Mouse (Mus musculus) embryonic facial prominence, embryonic 13.5 days (tissue): Measurements from ENCODE around the gene Lim2. TPM values are rescaled to one million over a fixed set of nuclear protein-coding genes. Genes with fewer than 3 reads are reported as not detected.
A peak's percentile ranks its signal among the peaks of the same experiment; 100 is the strongest.

Experiments
- ATAC-seq: fragments of 200-750 bp; cut with Nextera tagmentation; 2 replicates; pipeline ENCODE4 v1.8.0; 2017; ENCODE audit warnings: low read depth; ENCODE audit not compliant: insufficient number of reproducible peaks, insufficient read depth, low FRiP score, low TSS enrichment
- H3K27ac ChIP-seq: fragments of 300-500 bp; sonication (generic); 2 replicates; pipeline ENCODE4 v1.5.1; 2015; ENCODE audit warnings: moderate library complexity, mild to moderate bottlenecking, inconsistent platforms
- H3K27me3 ChIP-seq: fragments of 300-500 bp; sonication (generic); 2 replicates; pipeline ENCODE4 v1.6.1; 2015; ENCODE audit warnings: mild to moderate bottlenecking, inconsistent platforms
- H3K36me3 ChIP-seq: fragments of 300-500 bp; sonication (generic); 2 replicates; pipeline ENCODE4 v1.6.1; 2015; ENCODE audit warnings: mild to moderate bottlenecking, inconsistent platforms
- H3K4me1 ChIP-seq: fragments of 300-500 bp; sonication (generic); 2 replicates; pipeline ENCODE4 v1.6.1; 2015; ENCODE audit warnings: inconsistent platforms
- H3K4me2 ChIP-seq: fragments of 300-500 bp; sonication (generic); 2 replicates; pipeline ENCODE4 v1.6.1; 2015; ENCODE audit warnings: moderate library complexity, mild to moderate bottlenecking, inconsistent platforms
- H3K4me3 ChIP-seq: fragments of 300-500 bp; sonication (generic); 2 replicates; pipeline ENCODE4 v1.5.1; 2015; ENCODE audit warnings: mild to moderate bottlenecking, inconsistent platforms
- H3K9ac ChIP-seq: fragments of 300-500 bp; sonication (generic); 2 replicates; pipeline ENCODE4 v1.6.1; 2015; ENCODE audit warnings: mild to moderate bottlenecking, inconsistent platforms
- H3K9me3 ChIP-seq: fragments of 300-500 bp; sonication (generic); 2 replicates; pipeline ENCODE4 v1.6.1; 2016; ENCODE audit warnings: inconsistent platforms
- WGBS: fragments of 180-500 bp; shearing (Covaris S2); methylation state at CpG from one replicate; pipeline ENCODE4 v1.1.7; 2015; ENCODE audit warnings: mixed read lengths; 5-methylcytosine and 5-hydroxymethylcytosine counted together
- polyA plus RNA-seq: library from polyadenylated mRNA; unstranded; fragments of >200 nt; fragmentation: Nextera tagmentation; extraction: Ambion mirVana; gene quantifications from 2 replicates; pipeline ENCODE4 v1.2.1, GENCODE M21; 2015

Lim2 gene
- polyA plus RNA-seq, 1 experiment from 2014 or later, result not detected

DNA sequence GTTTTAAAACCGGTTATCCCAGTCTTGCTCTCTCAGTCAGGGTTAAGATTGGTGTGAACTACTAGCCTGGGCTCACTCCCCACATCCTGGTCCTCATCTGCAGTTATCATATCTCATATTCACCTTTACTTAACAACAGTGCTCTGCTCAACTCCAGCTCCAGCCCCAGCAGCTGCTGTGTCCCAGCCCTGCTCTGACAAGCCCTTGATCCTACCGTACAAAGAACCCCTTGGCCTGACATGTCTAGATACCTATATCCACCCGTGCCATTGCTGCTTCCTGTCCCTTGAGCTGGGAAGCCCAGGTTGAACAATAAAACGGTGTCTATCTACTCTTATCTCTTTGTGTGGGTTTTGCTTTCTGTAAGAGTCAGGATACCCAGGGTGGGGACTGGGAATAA lies 2.0 kb downstream of the Lim2 start:
- no peak overlapping the region for H3K9ac ChIP-seq
- no peak for ATAC-seq

DNA sequence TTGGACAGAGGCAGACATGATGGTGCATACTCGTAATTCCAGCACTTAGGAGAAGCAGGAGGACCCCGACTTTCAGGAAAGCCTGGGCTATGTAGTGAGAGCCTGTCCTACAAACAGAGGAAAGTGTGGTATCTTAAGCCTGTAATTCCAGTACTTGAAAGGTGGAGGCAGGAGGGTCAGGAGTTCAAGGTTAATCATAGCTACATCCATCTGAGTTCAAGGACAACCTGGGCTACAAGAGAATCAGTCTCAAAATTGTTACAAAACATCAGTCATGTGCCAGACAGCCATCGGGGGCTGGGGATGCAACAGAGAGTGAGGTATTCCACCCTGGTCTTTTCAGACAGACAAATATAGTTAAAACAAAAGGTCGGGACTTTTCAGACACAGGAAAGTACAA lies 5.4 kb downstream of the Lim2 start:
- WGBS, result 71% methylated on average over 4 of the region's 4 CpGs
- Histone ChIP-seq H3K4me1 (no peaks in the 10 kb centered on the region), H3K4me3 (no peak overlapping the region), H3K36me3 (no peaks in the 10 kb centered on the region), H3K9ac (no peak overlapping the region), H3K27ac (no peak overlapping the region), H3K9me3 (no peaks in the 10 kb centered on the region), H3K4me2 (no peak overlapping the region), H3K27me3 (no peaks in the 10 kb centered on the region)
- no peak for ATAC-seq

More for the DNA sequence above, 2.0 kb downstream of the Lim2 start:
- Histone ChIP-seq H3K4me1 (no peaks in the 10 kb centered on the region), H3K36me3 (no peaks in the 10 kb centered on the region), H3K4me2 (no peak overlapping the region), H3K4me3 (no peak overlapping the region), H3K27me3 (no peaks in the 10 kb centered on the region), H3K9me3 (no peaks in the 10 kb centered on the region), H3K27ac (no peak overlapping the region)
- 55% methylated on average over 4 of the region's 4 CpGs for WGBS

DNA sequence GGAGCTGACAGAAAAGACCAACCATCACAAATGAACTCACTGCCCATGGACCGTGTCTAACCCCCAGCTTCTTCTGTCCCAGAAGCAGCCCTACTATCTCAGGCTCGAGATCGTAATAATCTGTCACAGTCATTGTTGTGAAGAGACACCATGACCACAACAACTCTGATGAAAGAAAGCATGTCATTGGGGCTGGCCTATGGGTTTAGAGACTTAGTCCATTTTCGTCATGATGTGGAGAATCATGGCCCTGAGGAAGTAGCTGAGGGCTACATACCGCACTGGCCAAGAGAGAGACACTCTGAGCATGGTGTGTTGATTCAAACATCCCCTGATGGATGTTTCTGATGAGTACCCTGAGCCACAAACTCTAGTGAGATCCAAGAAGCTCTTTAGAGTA lies 7.2 kb downstream of the Lim2 start:
- H3K4me2 ChIP-seq, result no peak overlapping the region
- WGBS, result 84% methylated on average over 5 of the region's 5 CpGs
- no peak overlapping the region for H3K9ac ChIP-seq
- no peaks in the 10 kb centered on the region for H3K4me1 ChIP-seq
- H3K27me3 ChIP-seq, result no peaks in the 10 kb centered on the region
- H3K27ac ChIP-seq, result no peak overlapping the region
- no peaks in the 10 kb centered on the region for H3K36me3 ChIP-seq
- no peaks in the 10 kb centered on the region for H3K9me3 ChIP-seq
- no peak overlapping the region for H3K4me3 ChIP-seq
- ATAC-seq, result no peak

DNA sequence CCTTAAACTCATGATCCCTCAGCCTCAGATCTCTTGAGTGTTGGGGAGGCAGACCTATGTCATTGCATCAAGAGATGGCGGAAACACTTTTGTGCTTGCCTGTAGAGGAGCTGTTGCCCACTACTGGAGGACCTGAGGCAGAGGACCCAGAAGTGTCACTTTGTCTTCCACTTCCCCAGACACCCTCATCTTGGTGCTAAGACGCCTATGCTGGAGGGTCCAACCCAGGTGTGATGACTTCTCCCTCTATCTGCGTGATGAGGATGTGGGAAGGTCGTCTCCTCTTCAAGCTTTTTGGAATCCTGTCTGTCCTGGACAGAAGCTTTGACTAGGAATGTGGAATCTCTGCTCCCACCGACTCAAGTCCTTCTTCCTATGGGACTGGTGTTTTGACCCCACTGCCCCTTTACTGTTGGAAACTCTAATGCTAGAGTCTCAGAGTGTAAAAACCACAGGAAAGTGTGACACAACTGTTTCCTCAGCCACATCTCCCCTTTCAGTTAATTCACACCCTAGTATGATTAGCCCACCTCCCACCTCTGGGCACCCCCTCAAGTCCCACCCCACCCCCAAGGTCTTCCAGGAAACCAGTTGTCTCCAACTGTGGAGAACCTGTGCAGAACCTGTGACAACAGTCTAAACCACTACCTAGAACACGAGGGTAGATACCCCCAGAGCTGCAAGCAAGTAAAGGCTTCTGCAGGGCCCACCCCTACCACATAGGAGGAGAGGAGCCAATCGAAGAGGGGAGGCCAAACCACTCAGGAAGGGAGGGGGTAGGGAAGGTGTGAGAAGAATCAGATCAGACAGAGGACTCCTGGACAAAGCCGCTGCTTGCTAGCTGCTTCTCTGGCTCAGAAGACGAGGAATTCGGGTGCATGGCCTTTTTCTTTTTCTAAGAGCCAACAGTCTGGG lies 9.1 kb downstream of the Lim2 start, which contains the start of gene Nkg7:
TSS of gene Nkg7 (plus strand) at position 733 of the 915 bp plus-strand sequence.
- Histone ChIP-seq H3K36me3 (no peaks in the 10 kb centered on the region), H3K9me3 (no peaks in the 10 kb centered on the region), H3K4me3 (no peak within 1 kb of the TSS), H3K27ac (no peak within 1 kb of the TSS), H3K4me1 (no peaks in the 10 kb centered on the region), H3K4me2 (no peak within 1 kb of the TSS), H3K27me3 (no peaks in the 10 kb centered on the region), H3K9ac (no peak within 1 kb of the TSS)
- WGBS, result 79% methylated on average over 10 of the region's 10 CpGs
- no peak for ATAC-seq

DNA sequence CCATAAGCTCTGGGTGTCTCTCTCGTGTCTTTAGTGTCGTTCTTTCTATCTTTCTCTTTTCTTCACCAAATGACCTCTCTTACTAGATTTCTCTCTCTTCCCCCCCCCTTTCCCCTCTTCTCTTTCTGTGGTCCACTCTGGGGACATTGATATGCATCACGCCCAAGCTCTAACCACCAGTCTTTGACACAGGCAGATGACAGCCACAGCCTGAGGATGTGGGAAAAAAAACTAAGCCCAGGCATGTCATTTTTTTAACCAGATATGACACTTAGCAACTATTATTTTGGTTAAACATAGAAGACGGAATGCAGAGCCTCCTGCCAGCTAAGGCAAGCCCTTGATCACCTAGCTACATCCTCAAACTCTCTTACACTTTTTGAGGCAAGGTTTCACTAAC lies 11.1 kb downstream of the Lim2 start:
- Histone ChIP-seq H3K36me3 (no peaks in the 10 kb centered on the region), H3K4me2 (no peak overlapping the region), H3K27me3 (no peaks in the 10 kb centered on the region), H3K27ac (no peak overlapping the region), H3K9me3 (no peaks in the 10 kb centered on the region), H3K4me3 (no peak overlapping the region), H3K4me1 (0 out of 2 replicates have a peak, but pooled peaks cover 5% of the 10 kb centered on the region), H3K9ac (no peak overlapping the region)
- 75% methylated on average over 4 of the region's 4 CpGs for WGBS
- no peak for ATAC-seq

DNA sequence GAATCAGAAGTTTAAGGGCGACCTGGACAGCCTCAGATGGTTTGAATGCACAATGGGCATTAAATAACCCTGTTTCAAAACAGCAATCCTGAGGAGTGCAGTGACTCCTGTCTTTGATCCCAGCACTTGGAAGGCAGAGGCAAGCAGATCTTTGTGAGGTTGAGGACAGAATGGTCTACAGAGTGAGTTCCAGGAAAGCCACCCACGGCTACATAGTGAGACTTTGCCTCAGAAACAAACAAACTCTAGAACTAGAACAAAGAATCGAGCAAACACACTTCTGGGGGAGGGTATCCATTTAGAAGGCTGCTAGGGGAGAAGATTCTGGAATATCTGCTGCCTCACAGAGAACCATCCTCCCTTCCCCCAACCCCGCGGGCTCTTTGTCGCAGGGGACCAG lies 13.0 kb downstream of the Lim2 start, which contains the start of gene Cldnd2:
TSS of gene Cldnd2 (plus strand) at position 301 of the 400 bp plus-strand sequence.
- H3K4me1 ChIP-seq, result peaks cover 15% of the 10 kb centered on the region
- H3K36me3 ChIP-seq, result no peaks in the 10 kb centered on the region
- H3K9me3 ChIP-seq, result no peaks in the 10 kb centered on the region
- no peak within 1 kb of the TSS for H3K4me2 ChIP-seq
- 80% methylated on average over 6 of the region's 6 CpGs for WGBS
- no peak for ATAC-seq
- H3K27me3 ChIP-seq, result no peaks in the 10 kb centered on the region
- H3K9ac ChIP-seq, result no peak within 1 kb of the TSS
- H3K27ac ChIP-seq, result no peak within 1 kb of the TSS
- H3K4me3 ChIP-seq, result no peak within 1 kb of the TSS

DNA sequence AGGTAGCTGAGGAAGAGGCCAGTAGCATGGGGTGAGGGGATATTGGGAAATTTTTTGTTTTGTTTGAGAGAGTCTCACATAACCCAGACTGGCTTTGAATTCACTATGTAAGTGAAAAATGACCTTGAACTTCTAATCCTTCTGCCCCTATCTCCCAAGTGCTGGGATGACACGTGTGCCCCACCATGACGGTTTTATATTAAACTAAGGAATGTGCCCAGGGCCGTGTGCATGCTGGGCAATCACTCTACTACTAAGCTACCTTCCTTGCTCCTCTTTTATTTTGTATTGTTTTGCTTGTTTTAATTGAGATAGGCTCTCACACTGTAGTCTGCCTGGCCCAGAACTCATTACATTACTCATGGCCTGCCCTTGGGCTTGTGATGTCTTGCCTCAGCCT lies 13.6 kb downstream of the Lim2 start:
- Histone ChIP-seq H3K4me3 (no peak overlapping the region), H3K4me2 (no peak overlapping the region), H3K27ac (no peak overlapping the region), H3K36me3 (no peaks in the 10 kb centered on the region), H3K9me3 (no peaks in the 10 kb centered on the region), H3K9ac (no peak overlapping the region), H3K4me1 (peaks cover 15% of the 10 kb centered on the region), H3K27me3 (no peaks in the 10 kb centered on the region)
- no peak for ATAC-seq
- 85% methylated on average over 3 of the region's 3 CpGs for WGBS

DNA sequence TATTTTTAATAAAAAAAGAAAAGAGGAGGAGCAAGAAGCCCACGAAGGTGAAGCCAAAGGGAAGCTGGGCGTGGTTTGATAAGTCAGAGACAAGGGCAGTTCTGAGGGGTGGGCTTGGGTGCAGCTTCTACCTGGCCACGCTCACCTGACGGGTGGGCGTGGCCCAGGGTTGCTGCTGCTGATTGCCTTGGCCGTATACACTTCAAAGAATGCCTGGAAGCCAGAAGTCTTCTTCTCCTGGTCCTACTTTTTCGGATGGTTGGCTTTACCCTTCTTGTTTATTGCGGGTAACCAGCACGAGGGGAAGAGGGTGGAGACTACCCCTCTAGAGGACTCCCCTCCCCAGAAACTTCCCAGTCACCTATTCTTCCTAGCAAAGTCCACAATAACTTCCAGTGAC lies 15.2 kb downstream of the Lim2 start:
- ATAC-seq, result no peak
- no peaks in the 10 kb centered on the region for H3K36me3 ChIP-seq
- no peaks in the 10 kb centered on the region for H3K27me3 ChIP-seq
- H3K4me3 ChIP-seq, result peak overlapping the region; percentile 60
- no peaks in the 10 kb centered on the region for H3K9me3 ChIP-seq
- H3K9ac ChIP-seq, result peak overlapping the region; percentile 77
- H3K27ac ChIP-seq, result peak overlapping the region; percentile 98
- H3K4me2 ChIP-seq, result peak overlapping the region; percentile 85
- 5% methylated on average over 9 of the region's 9 CpGs for WGBS
- H3K4me1 ChIP-seq, result peaks cover 15% of the 10 kb centered on the region

DNA sequence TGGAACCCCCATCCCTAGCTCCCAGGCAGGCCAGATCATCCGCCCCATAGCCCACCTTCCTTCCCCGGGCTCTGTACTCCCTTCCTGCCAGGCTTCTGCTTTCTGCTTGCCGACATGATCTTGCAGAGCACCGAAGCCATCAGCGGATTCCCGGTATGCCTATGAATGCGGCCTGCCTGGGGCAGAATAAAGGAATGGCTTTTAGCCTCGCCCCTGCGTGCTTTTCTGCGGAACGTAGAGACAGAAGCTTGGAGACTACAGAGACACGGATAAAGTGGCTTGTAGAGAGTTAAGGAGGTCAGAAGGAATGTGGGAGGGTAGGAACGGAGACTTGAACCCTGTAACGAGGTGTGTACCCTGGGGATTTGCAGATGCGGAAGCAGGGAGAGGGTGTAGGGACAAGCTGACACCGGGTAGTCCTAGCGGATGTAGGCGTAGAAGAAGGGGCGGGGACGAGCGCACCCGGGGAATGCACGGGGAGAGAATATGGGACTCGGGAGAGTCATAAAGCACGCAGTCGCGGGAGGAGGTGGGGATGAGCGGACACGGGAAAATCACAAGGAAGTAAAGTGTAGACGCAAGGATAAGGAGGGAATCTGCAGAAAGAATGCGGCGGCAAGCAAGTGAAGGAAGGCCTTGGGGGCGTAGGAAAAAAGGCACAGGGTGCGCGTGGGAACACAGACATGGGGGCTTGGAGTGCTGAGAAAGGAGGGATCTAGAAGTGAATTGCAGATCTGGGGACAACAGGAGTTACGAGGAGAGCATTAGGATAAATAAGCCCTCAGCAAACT lies 15.9 kb downstream of the Lim2 start:
- Histone ChIP-seq H3K36me3 (no peaks in the 10 kb centered on the region), H3K4me2 (peak overlapping the region; percentile 85), H3K27me3 (no peaks in the 10 kb centered on the region), H3K9me3 (no peaks in the 10 kb centered on the region), H3K4me3 (peak overlapping the region; percentile 60), H3K4me1 (peaks cover 15% of the 10 kb centered on the region), H3K9ac (peak overlapping the region; percentile 77), H3K27ac (peak overlapping the region; percentile 98)
- under 1% methylated on average over 36 of the region's 36 CpGs for WGBS
- ATAC-seq, result peak; percentile 84

DNA sequence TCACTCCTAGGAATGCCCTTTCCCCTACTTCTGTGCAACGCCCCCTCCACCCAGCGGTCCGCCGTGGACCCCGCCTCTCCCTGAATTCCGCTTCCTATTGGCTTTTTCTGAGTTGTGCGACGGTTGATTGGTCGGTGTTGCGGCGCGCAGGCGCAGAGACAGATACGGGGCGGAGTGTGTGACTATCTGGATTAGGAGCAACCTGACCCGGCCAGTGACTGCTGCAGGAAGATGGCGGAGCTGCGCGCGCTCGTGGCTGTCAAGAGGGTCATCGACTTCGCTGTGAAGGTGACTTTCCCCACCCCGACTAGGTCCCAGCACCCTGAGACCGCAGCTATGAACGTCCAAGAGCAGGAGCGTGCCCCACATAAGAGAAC lies 16.4 kb downstream of the Lim2 start, which contains the start of the genes Etfb and Gm45233:
TSS of gene Etfb (plus strand) at position 167 of the 377 bp plus-strand sequence.
TSS of gene Gm45233 (plus strand) at position 212 of the 377 bp plus-strand sequence.
- H3K4me1 ChIP-seq, result peaks cover 15% of the 10 kb centered on the region
- H3K9me3 ChIP-seq, result no peaks in the 10 kb centered on the region
- no peaks in the 10 kb centered on the region for H3K36me3 ChIP-seq
- peak within 1 kb of the TSS; percentile 77 for H3K9ac ChIP-seq
- H3K4me3 ChIP-seq, result peak within 1 kb of the TSS; percentile 60
- H3K27me3 ChIP-seq, result no peaks in the 10 kb centered on the region
- peak within 1 kb of the TSS; percentile 85 for H3K4me2 ChIP-seq
- under 1% methylated on average over 27 of the region's 27 CpGs for WGBS
- H3K27ac ChIP-seq, result peak within 1 kb of the TSS; percentile 98
- ATAC-seq, result peak; percentile 97

DNA sequence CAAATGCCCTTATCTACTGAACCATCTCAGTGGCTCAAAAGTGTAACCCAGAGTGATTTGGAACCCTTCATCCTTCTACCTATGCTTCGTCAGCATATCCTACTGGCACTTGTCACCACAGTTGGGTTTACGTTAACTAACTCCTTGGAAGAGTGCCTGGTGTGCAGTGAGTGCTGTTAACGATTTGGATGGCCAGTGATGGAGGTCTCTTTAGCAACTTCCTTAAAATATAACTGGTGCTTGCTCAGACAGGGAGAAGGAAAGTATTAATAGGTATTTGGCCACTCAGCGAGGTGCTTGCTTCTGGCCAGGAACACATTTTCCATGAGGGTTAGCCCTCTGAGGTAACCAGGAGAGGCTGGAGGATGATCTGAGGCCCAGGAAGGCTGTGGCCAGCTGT lies 20.3 kb downstream of the Lim2 start:
- no peaks in the 10 kb centered on the region for H3K27me3 ChIP-seq
- H3K9ac ChIP-seq, result no peak overlapping the region
- 93% methylated on average over 4 of the region's 4 CpGs for WGBS
- no peaks in the 10 kb centered on the region for H3K9me3 ChIP-seq
- H3K4me2 ChIP-seq, result no peak overlapping the region
- H3K36me3 ChIP-seq, result peaks cover 12% of the 10 kb centered on the region
- H3K27ac ChIP-seq, result no peak overlapping the region
- no peak for ATAC-seq
- no peak overlapping the region for H3K4me3 ChIP-seq
- H3K4me1 ChIP-seq, result peaks cover 11% of the 10 kb centered on the region
